Mouse (Mus musculus): ENCODE measurements at regions not wholly inside any gene's neighbourhood (a gene's known extent, or its start where the extent isn't known, plus 50 kb on each side); places are given as distances from the start of the nearest gene placed in this dataset.
A peak's percentile ranks its signal among the peaks of the same experiment; 100 is the strongest.

GRCm38 (mm10) chr8:127809203-127810155 lies 548.9 kb upstream of the Nrp1 start:
- DNase-seq (ENCODE audit: low spot score in 2 of 2): peak in 1 of 2 experiments; percentile 12

DNA sequence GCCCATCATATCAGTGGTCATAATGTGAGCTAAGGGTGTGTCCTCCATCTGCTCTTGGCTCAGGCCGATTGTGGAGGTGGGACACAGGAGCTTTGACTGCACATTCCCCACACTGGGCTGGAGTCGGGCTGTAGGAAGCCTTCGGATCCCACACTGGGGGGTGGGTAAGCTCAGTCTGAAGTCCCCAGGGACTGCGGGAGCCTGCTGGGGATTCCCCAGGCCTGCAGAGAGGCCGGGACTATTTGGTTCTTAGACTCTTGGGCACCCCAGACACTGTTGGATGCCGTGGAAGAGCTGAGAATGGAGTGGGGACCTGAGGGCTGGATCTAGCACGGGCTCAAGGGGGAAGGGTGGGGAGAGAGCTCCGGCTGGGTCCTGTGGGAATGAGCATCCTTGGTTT lies 547.1 kb upstream of the Nrp1 start:
- no peak for DNase-seq (ENCODE audit: low spot score in 2 of 2)

DNA sequence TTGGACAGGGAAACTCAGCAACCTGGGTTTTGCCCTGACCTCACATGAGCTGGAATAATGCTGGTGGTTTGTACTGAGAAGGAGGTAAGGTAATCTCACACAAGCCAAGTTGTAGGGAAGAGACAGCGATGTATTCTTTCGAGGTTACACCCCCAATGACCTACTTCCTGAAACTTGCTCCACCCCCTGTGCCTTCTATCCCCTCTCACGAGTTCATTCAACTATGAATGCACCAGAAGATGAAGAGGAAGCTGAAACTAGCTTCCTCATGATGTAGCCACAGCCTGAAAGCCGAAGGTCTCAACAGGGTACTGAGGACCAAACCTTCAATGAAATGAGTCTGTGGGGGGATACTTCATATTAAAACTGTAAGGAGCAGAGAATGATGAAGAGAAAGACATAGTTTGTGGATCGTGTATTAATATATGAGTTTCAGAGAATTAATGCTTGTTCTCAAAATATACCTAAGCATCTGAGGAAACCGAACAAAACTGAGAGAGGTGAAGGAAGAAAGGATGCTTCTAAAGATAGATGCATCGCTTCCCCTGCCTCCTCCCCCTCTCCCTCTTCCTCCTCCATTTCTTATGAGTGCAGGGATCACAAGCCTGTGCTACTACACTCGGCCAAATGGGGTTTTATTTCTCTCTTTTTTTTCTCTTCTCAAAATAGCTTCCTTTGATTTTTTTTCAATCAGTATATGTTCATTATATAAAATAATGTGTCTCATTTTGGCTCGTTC lies 543.5 kb upstream of the Nrp1 start:
- no peak for DNase-seq (ENCODE audit: low spot score in 2 of 2)

- no peak for DNase-seq (ENCODE audit: low spot score in 2 of 2)
Observed at GRCm38 (mm10) chr8:127820741-127821170, 537.6 kb upstream of the Nrp1 start.

DNA sequence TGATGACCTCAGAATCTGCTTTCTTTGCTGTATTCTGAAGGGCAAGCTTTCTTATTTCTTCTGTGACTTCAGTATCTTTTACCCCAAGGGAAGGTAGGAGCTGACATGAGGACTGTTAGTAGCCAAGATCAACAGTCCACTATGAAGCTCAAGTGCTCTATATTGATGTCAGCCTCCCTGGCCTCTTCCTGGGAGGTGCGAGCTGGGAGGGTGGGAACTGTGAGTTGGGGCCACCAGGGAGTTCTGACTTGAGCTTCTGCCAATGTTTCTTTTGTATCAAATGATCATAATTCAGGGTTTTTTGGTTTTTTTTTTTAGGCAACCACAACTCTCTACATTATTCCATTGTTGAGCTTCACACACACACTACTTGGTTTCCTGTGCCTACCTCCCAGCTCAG lies 536.8 kb upstream of the Nrp1 start:
- DNase-seq (ENCODE audit: low spot score in 2 of 2): no peak

DNA sequence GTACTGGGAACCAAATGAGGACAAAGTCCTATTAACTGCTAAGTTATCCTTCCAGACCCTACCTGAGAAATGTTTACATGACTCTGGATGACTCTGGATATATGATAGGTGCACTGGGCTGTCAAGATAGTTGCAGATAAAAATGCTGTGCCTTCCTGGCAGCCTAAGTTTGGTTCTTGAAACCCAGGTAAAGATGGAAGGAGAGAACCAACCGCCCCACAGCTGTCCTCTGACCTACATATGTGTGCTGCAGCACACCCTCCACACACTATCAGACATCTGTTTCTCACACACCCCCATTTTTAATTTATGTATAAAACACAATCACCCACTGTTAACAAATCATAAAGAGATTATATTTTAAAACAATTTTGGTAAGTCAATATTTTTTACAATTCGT lies 533.4 kb upstream of the Nrp1 start:
- no peak for DNase-seq (ENCODE audit: low spot score in 2 of 2)

GRCm38 (mm10) chr8:127827826-127828225 lies 530.6 kb upstream of the Nrp1 start:
- no peak for DNase-seq (ENCODE audit: low spot score in 2 of 2)

DNA sequence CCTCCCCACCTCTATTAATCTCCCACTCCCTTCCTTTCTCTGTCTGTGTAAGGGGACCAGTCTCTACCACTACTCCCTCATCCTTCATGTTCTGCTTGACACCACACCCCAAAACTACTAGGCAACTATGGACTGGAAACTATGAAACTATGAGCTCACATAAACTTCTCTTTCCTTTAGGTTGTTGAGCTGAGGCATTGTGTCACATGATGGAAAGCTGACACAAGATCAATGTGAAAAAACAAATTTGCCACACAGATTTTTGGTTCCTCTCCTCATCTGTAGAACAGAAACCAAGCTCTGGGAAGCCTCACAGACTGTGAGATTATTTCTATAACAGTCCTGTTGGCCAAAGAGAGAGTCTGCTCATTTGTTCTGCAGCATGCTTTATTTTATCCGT lies 528.7 kb upstream of the Nrp1 start:
- no peak for DNase-seq (ENCODE audit: low spot score in 2 of 2)

GRCm38 (mm10) chr8:127834006-127834405 lies 524.4 kb upstream of the Nrp1 start:
- no peak for DNase-seq (ENCODE audit: low spot score in 2 of 2)

DNA sequence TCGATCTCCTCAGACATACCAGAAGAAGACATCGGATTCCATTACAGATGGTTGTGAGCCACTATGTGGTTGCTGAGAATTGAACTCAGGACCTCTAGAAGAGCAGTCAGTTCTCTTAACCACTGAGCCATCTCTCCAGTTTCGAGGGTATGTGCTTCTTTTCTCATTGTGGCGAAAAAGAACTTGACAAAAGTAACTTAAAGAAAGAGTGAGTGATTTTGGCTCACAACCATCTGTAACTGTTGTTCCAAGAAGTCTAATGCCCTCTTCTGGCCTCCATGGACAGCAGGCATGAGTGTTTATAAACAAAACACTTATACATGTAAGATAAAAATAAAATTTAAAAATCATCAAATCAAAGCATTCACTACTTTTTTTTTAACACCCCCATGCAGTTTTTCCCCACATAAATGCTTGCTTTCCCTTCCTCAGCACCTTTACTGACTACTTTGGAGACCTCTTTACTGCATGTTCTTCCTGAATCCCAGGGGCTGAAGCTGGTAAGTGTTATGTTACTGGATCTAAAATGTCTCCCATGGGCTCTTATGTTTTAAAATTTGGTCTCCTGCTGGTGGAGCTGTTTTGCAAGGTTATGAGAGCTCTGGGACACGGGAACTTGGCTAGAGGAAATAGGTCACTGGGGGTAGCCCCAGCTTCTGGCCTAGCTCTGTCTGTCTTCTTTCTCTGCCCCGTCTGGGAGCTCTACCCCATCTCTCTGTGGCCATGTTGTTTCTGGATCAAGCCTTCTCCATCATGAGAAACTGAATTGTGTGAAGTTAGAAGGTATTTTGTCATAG lies 521.8 kb upstream of the Nrp1 start:
- DNase-seq (ENCODE audit: low spot score in 2 of 2): no peak

DNA sequence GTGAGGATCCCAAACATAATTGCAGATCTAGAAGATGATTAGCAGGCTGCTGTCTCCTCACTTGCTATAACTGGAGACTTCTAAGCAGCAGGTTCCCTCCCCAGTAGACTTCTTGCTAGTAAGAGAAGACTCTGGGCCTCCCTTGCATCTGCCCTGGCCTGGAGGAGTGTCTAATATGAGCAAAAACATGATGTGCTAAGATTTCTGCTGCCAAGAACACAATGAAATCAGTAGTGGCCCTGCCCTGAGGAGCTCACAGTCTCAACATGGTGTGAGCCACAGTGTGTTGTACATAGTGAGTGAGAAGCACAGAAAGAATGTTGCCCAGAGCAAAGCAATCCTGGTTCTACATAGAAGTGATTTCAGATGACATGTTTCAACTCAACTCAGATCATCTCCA lies 520.1 kb upstream of the Nrp1 start:
- DNase-seq (ENCODE audit: low spot score in 2 of 2): no peak

GRCm38 (mm10) chr8:127847332-127848018 lies 510.9 kb upstream of the Nrp1 start:
- no peak for DNase-seq (ENCODE audit: low spot score in 2 of 2)

DNA sequence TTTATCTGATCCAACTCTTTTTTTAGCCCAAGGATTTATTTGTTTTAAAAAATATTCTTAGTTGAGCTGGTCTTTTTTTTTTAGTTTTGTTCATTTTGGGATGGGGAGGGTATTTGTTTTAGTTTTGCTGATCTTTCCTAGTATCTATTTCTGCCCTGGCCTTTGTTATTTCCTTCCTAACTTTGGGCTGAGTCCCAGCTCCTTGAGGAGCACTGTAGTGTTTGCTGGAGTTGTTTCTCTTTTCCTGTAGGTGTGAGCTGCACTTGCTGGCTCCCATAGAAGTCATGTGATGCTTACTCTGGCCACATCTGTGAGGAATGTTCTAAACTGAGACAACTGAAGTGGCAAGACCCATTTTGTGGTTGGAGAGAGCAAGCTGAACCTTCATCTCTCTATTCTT lies 508.5 kb upstream of the Nrp1 start:
- DNase-seq (ENCODE audit: low spot score in 2 of 2): no peak

DNA sequence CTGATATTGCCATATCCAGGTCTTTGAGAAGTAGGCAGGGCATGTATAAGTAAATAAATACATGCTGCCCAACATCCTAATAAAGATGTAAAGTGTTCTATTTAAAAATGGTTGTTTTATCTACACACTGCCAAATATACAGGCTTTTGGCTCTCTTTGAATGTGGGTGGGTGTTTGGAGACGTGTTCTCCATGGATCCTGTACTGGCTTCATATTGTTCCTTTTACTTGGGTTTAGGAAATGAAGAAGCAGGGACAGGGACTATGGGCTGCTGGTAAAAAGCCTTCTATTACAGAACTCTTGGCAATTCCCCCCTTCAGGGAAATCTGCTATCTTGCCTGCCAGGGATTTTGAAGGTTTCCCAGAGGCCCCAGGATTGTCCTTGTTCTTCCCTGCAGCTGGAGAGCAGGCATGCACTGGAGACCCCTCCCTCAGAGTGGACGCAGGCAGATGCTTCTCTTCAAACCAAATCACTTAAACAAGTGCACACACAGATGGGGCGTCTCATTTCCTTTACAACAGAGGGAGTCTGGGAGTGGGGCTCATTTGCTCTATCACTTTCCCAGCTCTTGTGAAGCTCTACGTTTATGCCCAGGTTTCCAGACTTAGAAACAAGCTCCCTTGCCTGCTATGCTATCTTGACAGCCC lies 502.6 kb upstream of the Nrp1 start:
- no peak for DNase-seq (ENCODE audit: low spot score in 2 of 2)

DNA sequence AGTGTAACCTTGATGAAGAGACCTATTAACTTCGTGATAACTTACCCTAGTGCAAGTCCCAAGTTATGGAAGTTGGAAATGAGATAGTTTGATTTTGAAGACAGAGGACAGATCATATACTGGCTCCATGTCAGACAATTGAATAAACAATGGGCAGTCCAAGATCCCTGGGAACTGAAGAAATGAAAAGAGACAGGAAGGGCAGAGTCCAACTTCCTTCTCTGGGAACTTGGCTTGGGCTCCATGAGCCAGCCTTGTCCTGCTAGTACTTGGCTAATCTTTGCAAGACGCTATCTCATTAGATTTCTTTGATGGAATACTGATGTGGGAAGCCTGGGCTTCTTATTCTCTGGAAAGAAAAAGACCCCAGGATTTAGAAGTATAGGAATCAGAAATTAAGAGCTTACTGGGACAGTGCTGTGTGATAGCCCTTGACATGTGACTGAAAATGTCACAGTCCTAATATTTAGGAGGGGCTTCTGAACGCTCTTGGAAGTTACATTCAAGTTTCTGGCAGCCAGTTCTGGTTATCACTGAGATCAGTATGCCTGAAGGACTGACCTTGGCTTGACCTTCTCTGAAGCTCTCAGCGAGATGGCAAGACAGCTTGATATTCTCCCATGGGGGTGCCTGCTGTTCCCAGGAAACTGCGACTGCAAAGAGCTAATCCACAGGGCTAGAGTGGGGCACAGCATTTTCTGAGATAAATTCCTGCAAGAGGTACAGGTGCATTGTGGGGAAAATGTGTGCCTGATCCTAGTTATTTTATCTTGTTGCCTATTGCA lies 501.9 kb upstream of the Nrp1 start:
- DNase-seq (ENCODE audit: low spot score in 2 of 2): no peak

GRCm38 (mm10) chr8:127859036-127859435 lies 499.4 kb upstream of the Nrp1 start:
- no peak for DNase-seq (ENCODE audit: low spot score in 2 of 2)

- no peak for DNase-seq (ENCODE audit: low spot score in 2 of 2)
Observed at GRCm38 (mm10) chr8:127860376-127860775, 498.0 kb upstream of the Nrp1 start.

GRCm38 (mm10) chr8:127860891-127861290 lies 497.5 kb upstream of the Nrp1 start:
- no peak for DNase-seq (ENCODE audit: low spot score in 2 of 2)

GRCm38 (mm10) chr8:127884641-127885040 lies 473.8 kb upstream of the Nrp1 start:
- DNase-seq (ENCODE audit: low spot score in 2 of 2): no peak

DNA sequence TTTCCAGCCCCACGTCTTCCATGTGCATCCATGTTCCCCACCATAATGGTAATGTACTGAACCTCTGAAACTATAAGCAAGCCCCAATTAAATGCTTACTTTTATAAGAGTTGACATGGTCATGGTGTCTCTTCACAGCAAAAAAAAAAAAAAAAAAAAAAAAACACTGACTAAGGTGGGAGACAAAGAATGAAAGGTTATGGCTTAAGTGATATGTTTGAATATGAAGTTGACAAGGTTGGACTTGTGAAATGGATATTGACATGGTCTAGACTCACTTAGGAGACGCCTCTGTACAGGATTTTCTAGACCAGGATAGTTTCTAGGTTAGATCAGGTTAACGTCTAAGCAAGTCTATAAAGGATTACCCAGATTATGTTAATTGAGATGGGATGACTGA lies 473.2 kb upstream of the Nrp1 start:
- no peak for DNase-seq (ENCODE audit: low spot score in 2 of 2)
